Mouse (Mus musculus) kidney, embryonic 14.5 days (tissue): ENCODE results near the gene Trmt112. TPM values are rescaled to one million over a fixed set of nuclear protein-coding genes. Genes with fewer than 3 reads are reported as not detected.

Experiments
- ATAC-seq: fragments of 200-750 bp; cut with Nextera tagmentation; 2 replicates; pipeline ENCODE4 v1.8.0; 2017; ENCODE audit warnings: moderate number of reproducible peaks, mild to moderate bottlenecking, moderate TSS enrichment, moderate library complexity; ENCODE audit not compliant: low FRiP score, low TSS enrichment
- H3K27ac ChIP-seq: fragments of 300-500 bp; sonication (generic); 2 replicates; pipeline ENCODE4 v1.5.1; 2014; ENCODE audit warnings: low read depth, mild to moderate bottlenecking, low read length, moderate library complexity, mixed read lengths
- H3K27me3 ChIP-seq: fragments of 300-500 bp; sonication (generic); 2 replicates; pipeline ENCODE4 v1.6.1; 2014; ENCODE audit warnings: mild to moderate bottlenecking, low read length; ENCODE audit not compliant: control insufficient read depth, insufficient read depth
- H3K36me3 ChIP-seq: fragments of 300-500 bp; sonication (generic); 2 replicates; pipeline ENCODE4 v1.6.1; 2014; ENCODE audit warnings: low read length, mixed read lengths; ENCODE audit not compliant: control insufficient read depth, insufficient read depth
- H3K4me1 ChIP-seq: fragments of 300-500 bp; sonication (generic); 2 replicates; pipeline ENCODE4 v1.6.1; 2014; ENCODE audit warnings: low read length, mixed read lengths; ENCODE audit not compliant: control insufficient read depth, insufficient read depth
- H3K4me2 ChIP-seq: fragments of 300-500 bp; sonication (generic); replicated peaks from 2 replicates; pipeline ENCODE4 v1.6.1; 2014; ENCODE audit warnings: low read depth, mild to moderate bottlenecking, low read length
- H3K4me3 ChIP-seq: fragments of 300-500 bp; sonication (generic); 2 replicates; pipeline ENCODE4 v1.5.1; 2014; ENCODE audit warnings: mild to moderate bottlenecking, low read length
- H3K9ac ChIP-seq: fragments of 300-500 bp; sonication (generic); 2 replicates; pipeline ENCODE4 v1.6.1; 2014; ENCODE audit warnings: low read depth, mild to moderate bottlenecking, low read length, moderate library complexity
- H3K9me3 ChIP-seq: fragments of 300-500 bp; sonication (generic); 2 replicates; pipeline ENCODE4 v1.6.1; 2016; ENCODE audit warnings: low read length; ENCODE audit not compliant: control insufficient read depth
- WGBS: fragments of 180-500 bp; shearing (Covaris S2); extraction: QIAGEN DNeasy Blood & Tissue Kit; methylation state at CpG from one replicate; pipeline ENCODE4 v1.1.7; 2014; 5-methylcytosine and 5-hydroxymethylcytosine counted together
- polyA plus RNA-seq: library from polyadenylated mRNA; unstranded; fragments of >200 nt; fragmentation: Nextera tagmentation; extraction: Ambion mirVana; gene quantifications from 2 replicates; pipeline ENCODE4 v1.2.1, GENCODE M21; 2014

The Trmt112 gene
- polyA plus RNA-seq = 164 and 181 TPM in 2 replicates

GRCm38 (mm10) chr19:6909507-6910289 lies at the start of gene Trmt112, which contains the start of gene Prdx5:
TSS of gene Trmt112 (plus strand) at chr19:6909698.
TSS of gene Prdx5 (minus strand) at chr19:6910106.
- H3K27me3 ChIP-seq = no peaks in the 10 kb centered on the region
- H3K36me3 ChIP-seq = peaks cover 53% of the 10 kb centered on the region
- under 1% methylated on average over 65 of the region's 65 CpGs for WGBS
- peak within 1 kb of the TSS; percentile 88 for H3K4me2 ChIP-seq
- H3K27ac ChIP-seq = peak within 1 kb of the TSS; percentile 93
- H3K9me3 ChIP-seq = no peaks in the 10 kb centered on the region
- peak within 1 kb of the TSS; percentile 73 for H3K4me3 ChIP-seq
- peak; percentile 87 for ATAC-seq
- peak within 1 kb of the TSS; percentile 72 for H3K9ac ChIP-seq
- peaks cover 21% of the 10 kb centered on the region; the same call in 1 of the 2 replicates for H3K4me1 ChIP-seq

GRCm38 (mm10) chr19:6859971-6860370 lies 49.5 kb upstream of the Trmt112 start:
- Histone ChIP-seq H3K27ac (no peak overlapping the region), H3K9ac (no peak overlapping the region), H3K4me3 (no peak overlapping the region), H3K27me3 (no peaks in the 10 kb centered on the region), H3K9me3 (no peaks in the 10 kb centered on the region), H3K4me2 (no peak overlapping the region), H3K4me1 (peaks cover 8% of the 10 kb centered on the region; the same call in 1 of the 2 replicates), H3K36me3 (no peaks in the 10 kb centered on the region)
- 88% methylated on average over 3 of the region's 3 CpGs for WGBS
- no peak for ATAC-seq

- H3K9me3 ChIP-seq = no peaks in the 10 kb centered on the region
- no peak overlapping the region for H3K4me2 ChIP-seq
- ATAC-seq = no peak
- no peak overlapping the region for H3K9ac ChIP-seq
- 64% methylated on average over 6 of the region's 6 CpGs for WGBS
- no peak overlapping the region for H3K4me3 ChIP-seq
- H3K27me3 ChIP-seq = no peaks in the 10 kb centered on the region
- H3K4me1 ChIP-seq = peaks cover 1% of the 10 kb centered on the region; the same call in 1 of the 2 replicates
- H3K36me3 ChIP-seq = no peaks in the 10 kb centered on the region
- H3K27ac ChIP-seq = no peak overlapping the region
Measured at GRCm38 (mm10) chr19:6860706-6861105, 48.8 kb upstream of the Trmt112 start.

GRCm38 (mm10) chr19:6861451-6861850 lies 48.0 kb upstream of the Trmt112 start:
- H3K36me3 ChIP-seq = no peaks in the 10 kb centered on the region
- no peaks in the 10 kb centered on the region for H3K4me1 ChIP-seq
- no peaks in the 10 kb centered on the region for H3K9me3 ChIP-seq
- H3K9ac ChIP-seq = no peak overlapping the region
- H3K27me3 ChIP-seq = no peaks in the 10 kb centered on the region
- no peak overlapping the region for H3K4me3 ChIP-seq
- no peak overlapping the region for H3K4me2 ChIP-seq
- no peak overlapping the region for H3K27ac ChIP-seq
- no peak for ATAC-seq
- 80% methylated on average over 4 of the region's 4 CpGs for WGBS

- H3K27ac ChIP-seq = no peak overlapping the region
- peak overlapping the region; percentile 20; the same call in 1 of the 2 replicates for H3K9ac ChIP-seq
- 1% methylated on average over 5 of the region's 5 CpGs for WGBS
- no peaks in the 10 kb centered on the region for H3K36me3 ChIP-seq
- 0 out of 2 replicates have a peak, but pooled peaks cover 9% of the 10 kb centered on the region for H3K4me1 ChIP-seq
- H3K4me3 ChIP-seq = peak overlapping the region; percentile 14; the same call in 1 of the 2 replicates
- H3K27me3 ChIP-seq = no peaks in the 10 kb centered on the region
- no peaks in the 10 kb centered on the region for H3K9me3 ChIP-seq
- no peak for ATAC-seq
- peak overlapping the region; percentile 36 for H3K4me2 ChIP-seq
Measured at GRCm38 (mm10) chr19:6869355-6869754, 40.1 kb upstream of the Trmt112 start.

- no peak overlapping the region for H3K4me3 ChIP-seq
- no peaks in the 10 kb centered on the region for H3K36me3 ChIP-seq
- 0 out of 2 replicates have a peak, but pooled peaks cover 9% of the 10 kb centered on the region for H3K4me1 ChIP-seq
- peak; percentile 52; the same call in 1 of the 2 replicates for ATAC-seq
- H3K4me2 ChIP-seq = no peak overlapping the region
- 65% methylated on average over 5 of the region's 5 CpGs for WGBS
- no peak overlapping the region for H3K27ac ChIP-seq
- no peaks in the 10 kb centered on the region for H3K27me3 ChIP-seq
- no peak overlapping the region for H3K9ac ChIP-seq
- H3K9me3 ChIP-seq = no peaks in the 10 kb centered on the region
Measured at GRCm38 (mm10) chr19:6871574-6872271, 37.8 kb upstream of the Trmt112 start.

- no peaks in the 10 kb centered on the region for H3K9me3 ChIP-seq
- no peak overlapping the region for H3K9ac ChIP-seq
- no peaks in the 10 kb centered on the region for H3K36me3 ChIP-seq
- no peaks in the 10 kb centered on the region for H3K27me3 ChIP-seq
- whole genome bisulfite sequencing = 74% methylated on average over 3 of the region's 3 CpGs
- ATAC-seq = no peak
- no peak overlapping the region for H3K27ac ChIP-seq
- no peak overlapping the region for H3K4me2 ChIP-seq
- H3K4me3 ChIP-seq = no peak overlapping the region
- H3K4me1 ChIP-seq = 0 out of 2 replicates have a peak, but pooled peaks cover 9% of the 10 kb centered on the region
Measured at GRCm38 (mm10) chr19:6872701-6873100, 36.8 kb upstream of the Trmt112 start.

- WGBS = 74% methylated on average over 1 of the region's 1 CpGs
- Histone ChIP-seq H3K4me1 (0 out of 2 replicates have a peak, but pooled peaks cover 9% of the 10 kb centered on the region), H3K27ac (no peak overlapping the region), H3K4me3 (no peak overlapping the region), H3K27me3 (no peaks in the 10 kb centered on the region), H3K4me2 (no peak overlapping the region), H3K36me3 (no peaks in the 10 kb centered on the region), H3K9me3 (no peaks in the 10 kb centered on the region), H3K9ac (no peak overlapping the region)
- ATAC-seq = no peak
Measured at GRCm38 (mm10) chr19:6874257-6874656, 35.2 kb upstream of the Trmt112 start.
